Mouse (Mus musculus) cerebellum, adult 8-10 months (tissue): ENCODE results near the gene Krt81.

ENCODE experiments used
- DNase-seq: peaks from one replicate; pipeline ENCODE4 v3.0.0; 2022

The Krt81 gene

DNA sequence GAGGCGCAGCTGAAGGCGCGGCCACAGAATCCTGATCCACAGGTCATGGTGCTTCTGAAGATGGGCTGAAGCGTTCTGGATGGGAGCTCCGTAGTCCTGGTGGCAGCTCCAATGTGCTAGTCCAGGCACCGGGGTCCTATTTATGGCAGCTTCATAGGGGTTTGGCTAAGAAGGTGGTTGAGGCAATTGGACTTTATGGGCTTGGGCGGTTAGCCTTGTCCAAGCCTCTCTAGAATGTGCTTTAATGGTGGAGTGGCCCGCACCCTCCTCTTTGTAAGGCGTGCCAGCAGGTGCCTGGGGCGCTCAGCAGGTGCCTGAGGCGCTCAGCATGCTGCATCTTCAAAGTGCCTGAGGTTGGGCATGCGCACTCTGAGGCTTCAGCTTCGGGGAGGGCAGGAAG is at the start of gene Krt81:
Gene Krt81 (minus strand): TSS at position 101 of the 400 bp plus-strand sequence.
- no peak for DNase-seq

GRCm38 (mm10) chr15:101508247-101508646 is 44.7 kb upstream of the Krt81 start:
- no peak for DNase-seq

- no peak for DNase-seq
Observed at GRCm38 (mm10) chr15:101506896-101507758, 43.6 kb upstream of the Krt81 start.

DNA sequence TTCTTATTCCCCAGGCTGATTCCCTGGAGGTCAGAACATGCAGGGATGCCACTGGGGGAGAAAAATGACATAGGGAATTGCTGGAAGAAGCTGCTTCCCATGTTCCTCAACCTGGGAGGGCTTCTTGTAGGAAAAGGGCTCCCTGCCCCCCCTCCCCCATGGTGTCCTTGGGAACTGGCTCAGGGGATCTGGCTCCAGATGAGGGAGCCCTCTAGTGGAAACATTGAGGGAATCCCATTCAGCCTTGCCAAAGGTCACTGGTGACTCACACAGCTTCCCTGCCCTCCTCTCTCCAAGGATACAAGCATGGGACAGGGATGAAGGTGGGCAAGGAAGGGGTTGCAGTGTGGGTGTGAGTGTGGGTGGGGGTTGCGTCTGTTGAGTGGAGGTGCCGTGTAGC is 33.6 kb upstream of the Krt81 start:
- peak; percentile 7 for DNase-seq

DNA sequence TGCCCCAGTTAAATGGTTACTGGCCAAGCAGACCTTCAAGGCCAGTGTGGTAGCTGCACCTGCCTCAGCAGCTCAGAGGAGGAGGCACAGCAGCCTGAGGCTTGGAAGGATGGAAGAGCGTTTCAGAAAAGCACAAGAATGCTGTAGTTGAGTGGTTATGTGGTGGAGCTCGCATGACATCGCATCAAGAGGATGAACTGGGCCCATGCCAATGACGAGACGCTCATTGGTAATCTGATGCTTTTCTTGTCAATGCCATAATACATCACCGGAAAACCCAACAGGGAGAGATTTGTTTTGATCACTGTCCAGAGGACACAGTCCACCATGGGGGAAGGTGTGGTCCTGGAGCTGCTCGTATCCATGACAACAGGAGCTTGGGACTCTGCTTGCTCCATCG is 31.7 kb upstream of the Krt81 start:
- no peak for DNase-seq

GRCm38 (mm10) chr15:101494203-101494602 is 30.7 kb upstream of the Krt81 start:
- DNase-seq, result no peak

GRCm38 (mm10) chr15:101493713-101494112 is 30.2 kb upstream of the Krt81 start:
- no peak for DNase-seq

- no peak for DNase-seq
Observed at GRCm38 (mm10) chr15:101492718-101493117, 29.2 kb upstream of the Krt81 start.

DNA sequence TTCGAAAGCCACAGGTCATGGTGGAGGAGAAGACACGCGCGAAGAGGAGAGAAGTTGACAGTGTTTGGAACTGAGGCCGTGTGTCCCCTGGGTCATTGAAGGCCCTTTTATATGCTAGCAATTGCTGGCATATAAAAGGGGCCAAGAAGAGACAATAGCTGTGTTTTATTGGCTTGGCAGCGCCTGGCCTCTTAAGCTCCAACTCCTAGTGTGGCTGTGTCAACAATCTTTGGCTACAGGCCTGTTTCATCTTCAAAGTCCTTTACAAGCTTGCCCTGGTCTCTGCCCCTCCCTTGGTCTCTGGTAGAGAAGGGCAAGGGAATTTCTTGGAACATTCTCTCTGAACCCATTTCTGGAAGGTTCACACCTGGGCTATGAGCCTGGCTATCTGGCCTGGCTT is 27.9 kb upstream of the Krt81 start, which contains the start of gene Krt83:
Gene Krt83 (minus strand): TSS at position 82 of the 400 bp plus-strand sequence.
- DNase-seq, result no peak

DNA sequence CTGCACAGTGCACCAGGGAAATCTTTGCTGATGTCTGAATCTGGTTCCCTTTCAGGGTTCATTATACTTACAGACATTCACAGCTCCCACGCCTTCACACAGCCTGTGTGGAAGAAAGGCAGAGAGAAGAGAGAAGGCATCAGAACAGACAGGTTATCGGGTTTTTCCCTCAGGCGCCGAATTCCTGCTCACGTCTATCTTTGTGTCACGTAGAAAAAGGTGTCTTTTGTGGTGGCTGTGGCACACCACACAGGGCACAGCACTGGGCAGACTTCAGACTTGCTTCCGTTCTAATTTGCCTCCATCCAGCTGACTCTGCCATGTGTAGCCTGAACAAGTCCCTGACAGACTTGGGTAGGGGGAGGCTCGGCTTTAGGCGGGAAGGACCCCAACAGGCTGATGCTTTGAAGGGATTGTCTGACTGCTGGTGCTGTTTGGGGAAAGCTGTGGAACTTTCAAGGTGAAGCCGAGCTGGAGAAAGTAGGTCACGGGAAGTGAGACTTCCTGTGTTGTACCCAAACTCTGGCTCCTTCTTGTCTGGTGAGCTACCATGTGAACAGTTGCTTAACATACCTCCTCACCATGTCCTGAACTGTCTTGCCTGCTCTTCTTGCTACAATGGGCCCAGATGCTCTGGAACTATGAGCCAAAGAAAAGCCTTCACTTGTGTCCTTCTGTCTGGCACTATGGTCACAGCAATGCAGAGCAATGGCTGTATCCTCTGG is 22.5 kb upstream of the Krt81 start:
- DNase-seq, result no peak

DNA sequence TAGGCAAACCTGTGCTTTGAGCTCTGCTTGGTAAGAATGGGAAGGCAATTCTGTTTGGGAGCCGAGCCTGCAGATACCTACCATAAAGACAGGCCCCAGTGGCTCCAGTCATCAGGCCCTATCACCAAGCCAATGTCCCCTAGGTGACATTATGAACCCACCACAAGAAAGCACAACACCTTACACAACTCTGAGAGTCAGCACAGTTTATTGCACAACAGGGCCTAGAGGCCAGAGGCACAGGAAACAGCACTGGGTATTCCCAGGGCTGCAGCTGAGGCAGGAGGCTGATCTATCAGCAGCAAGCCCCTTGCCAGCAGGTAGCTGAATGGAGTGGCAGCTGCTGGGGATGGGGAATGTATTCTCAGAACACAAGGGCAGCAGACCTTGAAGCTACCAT is 21.4 kb upstream of the Krt81 start:
- no peak for DNase-seq

- no peak for DNase-seq
Observed at GRCm38 (mm10) chr15:101483646-101484045, 20.1 kb upstream of the Krt81 start.

DNA sequence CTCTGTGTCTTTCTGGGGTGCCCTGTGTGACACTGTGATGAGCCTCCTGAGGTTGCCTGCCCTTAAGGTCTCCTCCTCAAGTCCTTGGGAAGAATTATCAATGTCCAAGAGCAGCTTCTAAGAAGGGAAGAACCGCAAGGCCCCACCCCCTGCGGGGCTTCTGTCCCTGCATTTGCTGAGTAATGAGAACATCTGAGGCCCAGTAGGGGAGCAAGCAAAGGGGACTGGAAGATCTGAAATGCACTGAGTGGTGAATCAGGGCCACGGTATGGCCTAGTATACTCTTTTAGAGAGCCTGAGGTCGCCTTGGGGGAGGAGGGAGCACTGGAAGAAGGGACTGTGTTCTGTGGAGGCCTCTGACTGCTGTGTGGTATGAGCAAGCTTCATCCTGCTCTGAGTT is 18.5 kb upstream of the Krt81 start:
- DNase-seq, result no peak

- no peak for DNase-seq
Observed at GRCm38 (mm10) chr15:101479666-101480060, 16.1 kb upstream of the Krt81 start.

GRCm38 (mm10) chr15:101479007-101479665 is 15.6 kb upstream of the Krt81 start:
- DNase-seq, result peak; percentile 12

DNA sequence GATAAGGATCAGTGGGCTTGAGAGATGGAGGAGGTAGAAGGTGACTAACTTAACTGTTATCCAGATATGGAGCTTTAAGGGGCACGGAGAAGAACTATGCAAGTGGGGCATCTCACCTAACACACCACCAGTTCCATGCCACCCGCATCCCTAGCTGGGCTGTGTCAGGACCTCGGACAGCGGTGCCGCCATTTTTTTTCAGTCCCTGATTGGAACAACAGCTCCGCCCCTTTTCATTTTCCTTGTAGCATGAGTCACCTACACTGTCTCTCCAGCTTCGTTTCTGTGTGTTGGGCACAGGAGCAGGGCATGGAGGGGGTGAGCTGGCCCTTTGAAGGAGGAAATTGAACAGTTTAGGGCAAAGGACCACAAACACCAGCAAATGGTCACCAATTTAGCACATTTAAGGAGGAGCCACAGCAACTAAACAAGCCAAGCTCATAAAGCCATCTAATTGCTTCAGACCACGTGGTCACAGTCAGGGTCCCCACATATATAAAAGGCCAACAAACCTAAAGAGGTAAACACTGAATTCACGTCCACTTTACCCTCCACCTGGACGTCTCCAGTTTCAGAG is 9.5 kb upstream of the Krt81 start, which contains the start of gene Krt86:
Gene Krt86 (plus strand): TSS at position 527 of the 577 bp plus-strand sequence.
- no peak for DNase-seq

DNA sequence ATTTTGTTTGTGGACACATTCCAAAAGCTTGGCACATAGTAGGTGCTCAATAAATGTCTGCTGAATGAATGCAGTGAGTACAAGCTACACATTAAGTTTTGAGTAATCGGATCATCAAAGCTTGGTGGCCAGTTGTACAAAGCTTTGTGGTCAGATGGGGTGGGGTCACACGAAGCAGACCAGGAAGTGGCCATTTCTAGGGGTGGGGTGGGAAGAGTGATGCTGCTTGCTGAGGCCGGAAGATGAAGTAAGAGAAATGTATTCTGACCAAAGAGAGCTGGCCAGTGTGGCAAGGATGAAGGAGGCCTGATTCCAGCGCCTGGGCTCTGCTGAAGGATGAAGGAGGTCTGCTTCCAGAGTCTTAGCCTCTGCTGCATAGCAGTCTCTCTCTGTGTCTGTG is 5.5 kb upstream of the Krt81 start:
- DNase-seq, result no peak

DNA sequence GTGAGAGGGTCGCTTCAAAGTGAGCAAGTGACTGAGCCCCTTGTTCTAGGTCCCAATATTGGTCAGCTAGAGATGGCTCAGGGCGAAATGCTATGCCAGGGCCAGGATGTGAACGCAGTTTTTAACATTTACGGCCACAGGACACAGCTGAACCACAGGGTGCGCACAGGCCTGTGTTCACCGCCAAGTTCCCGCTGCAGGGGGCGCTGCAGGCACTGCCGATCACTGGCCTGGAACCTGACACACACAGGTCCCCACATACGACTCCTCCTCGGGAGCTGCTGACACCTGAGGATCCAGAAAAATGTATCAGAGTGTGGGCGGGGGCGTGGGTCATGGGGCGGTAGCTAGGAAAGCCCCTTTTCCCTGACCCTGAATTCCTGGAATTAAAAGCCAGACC is 4.3 kb downstream of the Krt81 start:
- DNase-seq, result no peak

DNA sequence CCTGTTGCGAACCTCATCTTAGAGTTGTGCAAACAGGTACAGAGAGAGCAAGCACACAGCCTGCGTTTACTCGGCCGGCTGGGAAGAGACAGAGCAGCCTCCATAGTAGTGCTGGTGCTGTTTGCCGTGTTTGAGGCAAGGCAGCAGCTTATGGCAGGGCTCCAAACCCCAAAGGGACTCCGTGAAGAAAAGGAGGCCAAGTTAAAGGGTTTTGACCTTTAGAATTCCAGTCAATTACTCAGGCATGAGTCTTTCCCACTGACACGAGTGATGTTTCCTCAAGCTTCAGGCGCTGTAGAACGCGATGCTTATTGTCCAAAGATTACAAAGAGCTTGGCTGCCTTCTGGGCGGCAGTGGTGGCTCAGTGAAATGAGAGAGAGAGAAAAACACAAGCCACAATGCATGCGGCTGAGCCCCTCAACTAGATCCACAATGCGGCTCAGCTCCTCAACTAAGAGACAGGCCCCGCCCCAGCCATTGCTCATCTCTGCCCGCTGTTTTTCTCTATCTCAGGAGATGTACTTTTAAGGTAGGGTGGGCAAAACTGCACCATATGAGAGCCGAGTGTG is 5.1 kb downstream of the Krt81 start:
- peak; percentile 5 for DNase-seq

DNA sequence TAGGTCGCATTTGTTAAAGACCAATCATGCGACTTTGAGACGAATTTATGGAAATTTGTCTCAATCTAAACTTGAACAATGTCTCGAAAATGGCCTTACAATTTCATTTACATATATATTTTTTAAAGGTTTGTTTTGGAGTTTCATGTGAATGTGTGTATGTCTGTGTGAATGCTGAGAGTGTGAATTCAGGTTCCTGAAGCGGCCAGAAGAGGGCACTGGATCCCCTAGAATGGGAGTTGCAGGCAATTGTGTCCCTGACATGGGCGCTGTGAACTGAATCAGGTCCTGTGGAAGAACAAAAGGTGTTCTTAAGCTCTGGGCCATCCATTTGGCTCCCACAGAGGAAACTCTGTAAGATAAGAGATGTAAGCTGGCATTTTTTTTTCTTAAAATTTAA is 7.7 kb downstream of the Krt81 start:
- no peak for DNase-seq

GRCm38 (mm10) chr15:101455292-101455691 is 8.3 kb downstream of the Krt81 start:
- no peak for DNase-seq

DNA sequence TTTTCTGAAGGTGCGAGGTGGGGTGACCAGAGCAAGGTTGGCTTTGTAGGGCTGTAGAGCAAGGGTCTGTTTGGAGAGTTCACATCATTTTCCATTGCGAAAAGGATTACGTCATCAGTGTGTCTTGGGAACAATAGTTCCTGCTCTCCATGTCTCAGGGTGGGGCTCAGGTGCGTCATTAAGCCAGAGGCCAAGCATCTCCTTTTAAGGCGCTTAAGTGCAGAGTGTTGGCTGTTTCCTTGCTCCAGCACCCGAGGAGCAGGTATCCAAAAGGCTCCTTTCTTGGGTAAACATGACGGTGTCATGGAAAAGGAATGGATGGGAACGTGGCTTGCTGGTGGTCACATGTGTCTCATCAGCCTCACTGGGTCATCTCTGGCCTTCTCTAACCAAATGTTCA is 8.8 kb downstream of the Krt81 start:
- DNase-seq, result no peak
